Mouse (Mus musculus): ENCODE measurements around the gene Gm26992.

DNA sequence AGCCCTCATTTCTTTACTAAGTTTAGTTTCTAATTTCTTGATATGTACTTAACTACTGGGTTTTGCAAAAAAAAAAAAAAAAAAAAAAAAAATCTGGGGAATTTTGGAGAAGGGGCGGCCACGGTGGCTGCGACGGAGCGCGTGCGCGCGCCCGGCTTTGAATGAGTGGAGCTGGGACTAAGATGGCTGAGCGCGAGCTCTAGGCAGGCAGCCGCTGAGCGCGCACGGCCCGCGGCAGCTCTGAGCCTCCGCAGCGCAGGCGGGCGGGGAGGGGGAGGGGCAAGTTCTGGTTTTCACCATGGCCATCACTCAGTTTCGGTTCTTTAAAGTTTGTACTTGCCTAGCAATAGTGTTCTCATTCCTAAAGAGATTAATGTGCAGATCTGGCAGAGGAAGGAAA, 107.4 kb downstream of the Gm26992 start:
- TF ChIP-seq EP300 (IDR thresholded peaks at IDR 0.05; ENCODE audit: low read depth), result no peak
- TF ChIP-seq CTCF (IDR thresholded peaks at IDR 0.05; ENCODE audit: low read depth), result no peak
